Mouse (Mus musculus) erythroid progenitor cell, adult 5-6 weeks (primary cell): ENCODE data around the gene Popdc2. TPM values are rescaled to one million over a fixed set of nuclear protein-coding genes. Genes with fewer than 3 reads are reported as not detected.

Source experiments
- ATAC-seq: replicated peaks from 2 replicates; pipeline ENCODE4 v1.8.0; 2016; ENCODE audit warnings: moderate number of reproducible peaks, mild to moderate bottlenecking, moderate TSS enrichment, inconsistent platforms; ENCODE audit not compliant: poor library complexity, low FRiP score, severe bottlenecking
- total RNA-seq, 2 experiments: library from RNA; stranded (forward) in 1 of 2; stranded (reverse) in 1 of 2; fragments of 150-400 nt in 1 of 2; fragments of 186-747, 209-891 nt in 1 of 2; gene quantifications; 2 replicates each; pipeline versions ENCODE4 v1.2.3 to v1.2.4; 2015 to 2017; ENCODE audit warnings: low replicate concordance in 2 of 2

The Popdc2 gene
- total RNA-seq, 2 experiments from 2014 or later = 18.8 to 24.3 TPM

DNA sequence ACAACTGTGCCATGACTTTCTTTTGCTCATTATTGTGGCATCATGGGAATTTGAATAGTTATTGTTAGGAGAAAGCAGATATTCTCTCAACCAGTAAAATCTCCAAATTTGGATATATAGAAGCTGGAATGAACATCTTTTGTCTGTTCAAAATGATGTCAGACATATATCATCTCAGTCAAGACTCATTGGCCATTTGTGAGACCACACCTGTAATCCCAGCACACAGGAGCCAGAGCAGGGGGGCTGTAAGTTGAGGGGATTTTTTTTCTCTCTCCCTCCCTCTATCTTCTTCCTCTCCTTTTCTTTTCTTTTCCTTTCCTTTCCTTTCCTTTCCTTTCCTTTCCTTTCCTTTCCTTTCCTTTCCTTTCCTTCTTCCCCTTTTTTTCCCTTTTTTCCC, 9.2 kb upstream of the Popdc2 start:
- ATAC-seq = no peak

GRCm38 (mm10) chr16:38353642-38354041, 8.4 kb upstream of the Popdc2 start:
- ATAC-seq = no peak

- ATAC-seq = no peak
Observed at GRCm38 (mm10) chr16:38354185-38354913, 7.7 kb upstream of the Popdc2 start.

- no peak for ATAC-seq
Observed at GRCm38 (mm10) chr16:38358256-38358812, 3.7 kb upstream of the Popdc2 start.

DNA sequence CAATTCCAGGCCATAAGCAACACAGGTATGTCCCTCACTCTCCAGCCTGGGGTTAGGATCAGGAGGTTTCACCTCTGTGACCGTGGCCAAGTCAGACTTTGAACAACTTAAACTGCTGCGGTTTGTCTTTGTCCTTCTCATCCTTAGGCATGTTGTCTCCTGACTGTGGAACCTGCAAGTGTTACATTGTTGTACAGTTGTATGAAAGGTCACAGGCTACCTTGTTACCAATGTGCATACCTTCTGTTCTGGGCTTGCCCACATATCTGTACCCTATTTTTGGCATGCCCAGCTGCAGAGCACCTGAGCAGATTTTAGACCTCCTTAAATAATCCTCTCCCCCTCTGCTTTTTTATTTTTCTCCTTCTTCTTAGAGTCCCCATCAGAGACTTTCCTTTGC, 2.8 kb upstream of the Popdc2 start:
- ATAC-seq = no peak

DNA sequence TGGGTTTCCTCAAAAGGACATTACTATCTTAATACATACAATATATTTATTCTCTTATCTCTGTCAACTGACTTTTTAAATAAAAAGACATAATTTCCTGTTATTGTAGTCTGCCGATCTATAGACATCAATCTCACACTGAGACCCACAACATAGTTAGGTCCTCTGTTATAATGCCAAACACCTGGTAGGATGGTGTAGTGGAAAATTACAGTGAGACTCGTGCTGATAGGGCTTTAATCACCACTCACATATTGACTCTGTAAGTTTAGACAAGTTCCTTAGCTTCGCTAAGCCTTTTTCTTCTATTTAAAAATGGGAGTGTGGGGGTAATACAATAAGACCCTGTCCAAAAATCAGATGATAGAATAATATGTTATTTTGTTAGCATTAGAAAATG, 2.2 kb upstream of the Popdc2 start:
- ATAC-seq = no peak

DNA sequence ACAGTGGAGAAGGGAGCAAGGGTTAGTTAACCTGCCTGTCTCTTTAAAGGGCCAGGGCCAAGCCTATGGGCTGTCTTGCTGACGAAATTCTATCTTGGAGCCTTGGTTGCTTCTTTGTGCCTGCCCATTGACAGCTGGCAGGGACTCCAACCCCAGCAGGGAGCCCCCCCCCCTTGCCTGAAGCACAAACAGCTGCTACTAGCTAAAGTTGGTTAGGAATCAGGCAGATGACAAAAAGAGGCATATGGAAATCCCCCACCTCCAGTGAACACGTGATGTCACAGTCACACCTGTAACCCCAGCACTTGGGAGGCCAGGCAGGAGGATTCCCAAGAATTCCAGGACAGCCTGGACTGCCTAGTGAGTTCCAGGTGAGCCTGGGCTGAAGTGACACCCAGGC, 1.7 kb upstream of the Popdc2 start:
- ATAC-seq = no peak

- no peak for ATAC-seq
Observed at GRCm38 (mm10) chr16:38362493-38363255, 665 bp downstream of the Popdc2 start.

DNA sequence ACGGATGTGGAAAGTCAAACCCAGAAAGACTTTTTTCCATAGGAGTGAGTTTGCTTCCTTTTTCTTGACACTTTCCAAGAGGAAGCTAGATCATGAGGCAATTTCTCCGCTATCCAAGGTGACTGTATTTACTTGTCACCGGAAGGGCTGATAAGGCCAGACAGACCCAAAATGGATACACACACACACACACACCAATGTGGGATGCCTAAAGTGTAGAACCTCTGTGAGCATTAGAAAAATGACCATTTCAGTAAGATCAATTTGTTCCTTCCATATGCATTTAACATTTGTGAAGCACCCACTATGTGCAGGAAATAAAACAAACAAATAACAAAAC, 1.2 kb downstream of the Popdc2 start:
- no peak for ATAC-seq

DNA sequence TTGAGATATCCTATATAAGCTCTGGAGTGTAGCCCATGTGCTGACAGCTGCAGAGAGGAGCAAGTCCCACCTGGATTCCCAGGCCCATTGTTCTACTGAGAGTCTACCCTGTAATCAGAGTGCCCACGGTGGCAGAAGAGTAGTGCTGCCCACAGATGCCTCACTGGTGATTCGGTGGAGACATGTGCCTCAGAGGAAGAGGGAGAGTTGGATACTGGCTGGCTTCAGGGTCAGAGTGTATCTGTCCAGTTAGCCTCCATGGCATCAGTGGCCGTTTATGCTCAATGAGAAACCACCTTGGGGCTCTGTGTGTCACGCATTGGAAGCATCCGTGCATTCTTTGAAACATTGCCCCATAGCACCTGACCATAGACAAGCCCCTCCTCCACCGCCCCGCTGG, 1.6 kb downstream of the Popdc2 start:
- no peak for ATAC-seq

DNA sequence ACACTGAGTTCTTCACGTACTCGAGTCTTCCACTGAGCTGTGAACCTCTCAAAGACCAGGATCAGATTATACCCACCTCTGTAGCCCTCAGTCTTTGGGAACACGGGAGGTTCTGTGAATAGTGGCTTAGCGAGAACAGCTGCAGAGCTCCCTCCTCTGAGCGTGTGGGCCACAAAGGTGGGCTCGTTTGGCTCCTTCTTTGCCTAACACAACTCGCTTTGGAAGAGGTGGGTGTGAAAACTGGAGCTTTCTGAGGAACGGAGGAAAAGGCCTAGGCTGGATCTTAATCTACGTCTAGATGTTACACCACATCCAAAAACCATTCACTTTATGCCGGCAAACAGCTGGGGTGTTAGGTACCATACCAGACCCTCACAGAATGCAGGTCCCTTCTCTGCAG, 3.4 kb downstream of the Popdc2 start:
- no peak for ATAC-seq

GRCm38 (mm10) chr16:38366231-38366630, 4.2 kb downstream of the Popdc2 start:
- no peak for ATAC-seq

DNA sequence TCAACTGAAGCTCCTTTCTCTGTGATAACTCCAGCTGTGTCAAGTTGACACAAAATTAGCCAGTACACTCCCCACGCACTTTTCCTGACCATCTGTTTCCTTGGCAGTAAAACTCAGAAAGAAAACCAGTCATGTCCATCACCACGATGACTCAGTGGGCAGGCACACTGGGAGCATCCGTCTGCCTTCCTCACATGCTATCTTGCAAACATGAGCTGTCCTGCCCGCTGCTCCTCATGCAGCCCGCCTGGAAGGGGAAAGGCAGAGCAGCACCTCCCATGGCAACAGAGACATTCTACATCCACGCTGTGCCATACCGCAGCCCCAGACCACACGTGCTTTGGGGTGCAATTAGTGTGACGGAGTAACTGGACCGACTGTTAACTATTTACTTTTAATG, 6.3 kb downstream of the Popdc2 start:
- no peak for ATAC-seq

- ATAC-seq = no peak
Observed at GRCm38 (mm10) chr16:38369000-38369399, 7.0 kb downstream of the Popdc2 start.

- no peak for ATAC-seq
Observed at GRCm38 (mm10) chr16:38369431-38369830, 7.4 kb downstream of the Popdc2 start.

- ATAC-seq = no peak
Observed at GRCm38 (mm10) chr16:38369992-38370484, 8.0 kb downstream of the Popdc2 start.

- ATAC-seq = no peak
Observed at GRCm38 (mm10) chr16:38370633-38371374, 8.8 kb downstream of the Popdc2 start.

DNA sequence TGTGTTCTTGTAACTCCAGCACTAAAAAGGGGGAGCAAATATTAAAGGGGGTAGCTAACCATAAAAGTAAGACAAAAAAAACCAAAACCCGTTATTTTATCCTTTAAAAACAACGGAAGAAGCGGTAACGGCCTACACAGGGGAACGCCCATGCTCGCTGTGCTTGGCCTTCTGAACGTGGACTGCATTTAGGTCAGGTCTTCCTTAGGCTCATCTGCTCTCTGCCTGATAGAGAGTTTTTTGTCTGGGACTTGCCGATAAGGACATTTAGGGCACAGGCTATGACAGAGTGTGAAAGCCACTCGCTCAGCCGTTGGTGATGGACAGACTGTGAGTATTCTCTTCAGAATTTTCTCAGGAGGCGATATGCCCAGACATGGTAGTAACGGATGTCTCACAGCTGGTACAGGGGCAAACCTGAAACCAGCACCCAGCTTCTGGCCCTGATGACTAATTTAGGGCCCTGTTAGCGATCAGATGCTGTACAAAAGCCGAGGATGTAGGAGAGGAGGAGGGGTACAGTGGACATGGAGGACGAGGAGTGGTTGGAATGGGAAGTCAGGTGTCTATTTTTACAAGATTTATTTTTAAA, 9.8 kb downstream of the Popdc2 start:
- ATAC-seq = peak; percentile 86

- ATAC-seq = no peak
Observed at GRCm38 (mm10) chr16:38372876-38373275, 10.9 kb downstream of the Popdc2 start.

DNA sequence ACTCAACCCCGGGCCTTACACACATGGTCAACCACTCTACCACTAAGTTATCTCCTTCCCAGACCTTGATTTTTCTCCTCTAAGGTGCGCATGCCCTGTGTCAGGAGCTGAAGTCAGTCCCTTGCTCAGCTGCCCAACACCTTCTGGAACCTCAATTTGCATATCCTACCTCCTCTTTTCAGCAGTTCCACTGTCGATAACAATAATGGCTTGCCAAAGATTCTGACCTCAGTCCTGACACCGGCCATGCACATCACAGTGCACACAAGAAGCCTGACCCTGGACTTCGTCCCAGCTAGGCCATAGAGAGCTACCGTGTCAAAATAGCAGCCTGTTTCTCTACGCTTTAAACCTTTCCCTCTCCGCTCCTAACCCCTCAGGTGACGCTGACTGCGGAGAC, 11.4 kb downstream of the Popdc2 start:
- ATAC-seq = no peak
